Mouse (Mus musculus) cerebellum, postnatal 4 days (tissue): ENCODE measurements around the gene Idnk.
"Not testable (repeated sequence)": the region's sequence is repeated elsewhere in the genome, so short reads cannot be mapped to it uniquely, and the experiment has no call there.

Source experiments
- DNase-seq, 2 experiments: peaks; one replicate each; pipeline ENCODE4 v3.0.0; 2022; ENCODE audit warnings: low spot score in 2 of 2, mixed read lengths in 1 of 2

The Idnk gene

DNA sequence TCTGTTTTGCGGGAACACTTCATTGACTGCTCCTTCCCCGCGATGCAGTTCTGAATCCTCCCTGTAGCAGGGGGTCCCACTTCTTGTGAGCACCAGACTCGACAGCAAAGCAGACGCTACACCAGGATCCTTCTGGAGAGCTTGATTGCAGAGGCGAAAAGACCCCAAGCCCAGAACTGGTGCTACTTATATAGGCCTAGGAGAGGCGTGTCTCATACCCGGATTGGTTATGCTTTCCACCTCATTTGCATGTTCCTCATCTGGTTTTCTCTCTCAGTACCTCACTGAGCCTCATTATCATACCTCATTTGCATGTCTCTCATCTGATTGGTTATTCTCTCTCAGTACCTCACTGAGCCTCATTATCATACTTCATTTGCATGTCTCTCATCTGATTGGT, 10.8 kb upstream of the Idnk start:
- DNase-seq = not testable (repeated sequence)

DNA sequence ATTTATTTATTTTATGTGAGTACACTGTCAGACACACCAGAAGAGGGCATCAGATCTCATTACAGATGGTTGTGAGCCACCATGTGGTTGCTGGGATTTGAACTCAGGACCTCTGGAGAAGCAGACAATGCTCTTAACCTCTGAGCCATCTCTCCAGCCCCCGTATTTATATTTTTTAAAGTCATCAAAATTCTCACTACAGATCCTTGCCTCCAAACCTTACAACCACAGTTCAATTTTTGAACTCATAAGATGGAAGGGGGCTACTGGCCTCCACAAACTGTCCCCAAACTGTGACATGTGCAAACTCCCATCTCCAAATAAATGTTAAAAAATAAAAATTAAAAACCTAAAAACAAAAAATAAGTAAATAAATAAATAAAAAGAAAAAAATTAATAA, 9.7 kb upstream of the Idnk start:
- no peak for DNase-seq

DNA sequence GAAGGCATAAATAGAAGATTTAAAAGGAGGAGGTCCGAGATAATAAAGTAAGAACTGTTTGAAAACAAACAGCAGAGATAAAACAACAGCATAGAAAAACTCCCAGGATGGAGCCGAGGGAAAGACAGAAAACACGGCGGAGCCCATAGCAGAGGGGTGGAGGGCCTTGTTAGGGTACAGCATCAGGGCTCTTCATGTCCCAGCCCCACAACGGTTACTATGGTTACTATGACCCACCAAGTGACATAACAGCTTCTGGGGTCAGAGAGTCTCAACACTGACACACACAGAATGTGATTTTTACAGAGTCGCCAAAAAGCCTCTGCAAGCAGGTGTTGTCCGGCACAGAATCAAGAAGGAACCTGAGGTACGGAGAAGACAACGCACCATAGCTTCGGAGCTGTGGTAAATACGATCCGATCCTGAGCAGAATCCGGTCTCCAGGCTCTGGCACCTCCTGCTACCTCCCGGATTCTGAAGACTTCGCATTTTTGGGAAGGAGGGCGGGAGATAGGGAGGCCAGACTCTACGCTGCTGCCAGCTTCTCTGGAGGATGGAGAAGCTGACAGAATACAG, 9.1 kb upstream of the Idnk start:
- DNase-seq = peak in 1 of 2 experiments; percentile 40

DNA sequence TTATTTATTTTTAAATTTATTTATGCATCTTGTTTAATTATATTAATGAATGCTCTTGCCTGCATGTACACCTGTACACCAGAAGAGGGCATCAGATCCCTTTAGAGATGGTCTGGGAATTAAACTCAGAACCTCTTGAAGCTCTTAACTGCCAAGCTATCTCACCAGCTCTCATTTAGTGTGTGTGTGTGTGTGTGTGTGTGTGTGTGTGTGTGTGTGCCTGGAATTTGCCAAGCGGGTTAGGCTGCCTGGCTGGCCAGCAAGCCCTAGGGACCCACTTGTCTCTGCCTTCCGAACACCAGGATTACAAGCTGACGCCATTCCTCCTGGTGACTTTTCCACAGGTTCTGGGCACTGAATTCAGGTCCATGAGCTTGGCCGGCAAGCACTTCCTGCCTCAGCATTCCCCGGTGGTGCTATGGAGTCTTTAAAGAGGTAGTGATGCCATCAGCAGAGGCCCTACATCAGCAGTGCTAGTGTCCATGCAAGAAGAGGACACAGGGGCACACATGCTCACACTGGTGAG, 8.4 kb upstream of the Idnk start:
- no peak for DNase-seq

DNA sequence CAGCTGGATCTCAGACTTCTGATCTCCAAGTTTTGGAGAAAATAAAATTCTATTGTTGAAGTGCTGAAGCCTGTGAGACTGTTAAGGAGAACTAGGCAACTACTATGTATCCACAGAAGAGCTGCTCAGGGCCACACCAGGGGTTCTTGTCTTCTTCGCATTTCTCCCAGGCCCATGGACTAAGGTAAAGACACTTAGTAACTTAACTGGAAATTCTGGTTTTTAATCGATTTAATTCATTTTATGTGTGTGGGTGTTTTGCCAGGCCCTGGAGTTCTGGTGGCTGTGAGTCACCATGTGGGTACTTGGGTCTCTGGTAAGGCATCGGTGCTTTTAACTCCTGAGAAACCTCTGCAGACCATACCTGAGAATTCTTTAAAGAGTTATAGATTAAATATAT, 7.8 kb upstream of the Idnk start:
- DNase-seq = no peak

DNA sequence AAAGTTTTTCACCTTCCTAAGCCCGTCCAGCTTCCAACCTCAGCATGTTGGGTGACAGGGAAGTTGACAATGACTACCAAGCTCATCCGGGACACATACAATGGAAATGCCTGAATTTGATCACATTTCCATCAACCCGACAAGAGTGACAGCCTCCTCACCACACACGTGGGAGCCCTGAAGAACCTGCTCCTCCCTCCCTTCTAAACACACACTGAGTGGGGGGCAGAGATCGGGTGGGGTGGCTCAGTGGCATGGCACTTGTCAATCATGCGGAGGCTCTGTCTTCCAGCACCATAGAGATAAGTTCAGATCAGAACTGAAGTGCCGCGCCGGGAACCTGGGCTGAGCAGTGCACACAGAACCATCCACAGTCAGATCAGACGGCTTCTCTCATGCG, 7.0 kb upstream of the Idnk start:
- DNase-seq = no peak

DNA sequence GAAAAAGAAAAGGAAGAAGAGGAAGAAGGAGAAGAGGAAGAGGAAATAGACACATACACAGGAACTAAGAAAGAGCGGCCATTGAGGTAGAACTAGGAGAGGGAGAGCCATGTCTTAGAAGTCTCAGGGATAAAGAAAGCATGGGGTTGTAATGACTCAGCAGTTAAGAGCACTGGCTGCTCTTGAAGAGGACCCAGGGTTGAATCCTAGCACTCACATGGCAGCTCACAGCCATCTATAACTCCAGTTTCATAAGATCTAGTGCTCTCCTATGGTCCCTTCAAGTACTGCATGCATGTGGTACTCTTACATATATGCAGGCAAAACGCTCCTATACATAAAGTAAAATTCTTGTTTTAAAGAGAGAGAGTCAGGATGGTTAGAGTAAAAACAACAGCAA, 1.4 kb upstream of the Idnk start:
- no peak for DNase-seq

DNA sequence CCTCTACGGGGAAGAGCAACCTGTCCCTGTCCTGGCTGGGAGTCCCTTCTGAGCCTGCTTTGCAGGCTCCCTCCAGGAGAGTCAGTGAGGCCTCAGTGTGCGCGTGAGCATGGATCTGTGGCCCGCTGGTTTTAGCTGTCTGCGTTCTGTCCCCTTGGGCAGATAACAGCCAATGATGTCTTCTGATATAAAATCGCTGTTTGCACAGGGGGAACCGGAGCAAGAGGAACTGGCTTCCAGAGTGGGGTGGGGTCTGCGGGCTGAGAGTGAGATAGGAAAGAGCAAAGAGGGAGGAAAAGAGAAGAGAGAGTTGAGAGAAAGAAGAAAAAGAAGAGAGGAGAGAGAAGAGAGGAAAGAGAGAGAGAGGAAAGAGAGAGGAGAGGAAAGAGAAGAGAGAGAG, 413 bp upstream of the Idnk start:
- no peak for DNase-seq

DNA sequence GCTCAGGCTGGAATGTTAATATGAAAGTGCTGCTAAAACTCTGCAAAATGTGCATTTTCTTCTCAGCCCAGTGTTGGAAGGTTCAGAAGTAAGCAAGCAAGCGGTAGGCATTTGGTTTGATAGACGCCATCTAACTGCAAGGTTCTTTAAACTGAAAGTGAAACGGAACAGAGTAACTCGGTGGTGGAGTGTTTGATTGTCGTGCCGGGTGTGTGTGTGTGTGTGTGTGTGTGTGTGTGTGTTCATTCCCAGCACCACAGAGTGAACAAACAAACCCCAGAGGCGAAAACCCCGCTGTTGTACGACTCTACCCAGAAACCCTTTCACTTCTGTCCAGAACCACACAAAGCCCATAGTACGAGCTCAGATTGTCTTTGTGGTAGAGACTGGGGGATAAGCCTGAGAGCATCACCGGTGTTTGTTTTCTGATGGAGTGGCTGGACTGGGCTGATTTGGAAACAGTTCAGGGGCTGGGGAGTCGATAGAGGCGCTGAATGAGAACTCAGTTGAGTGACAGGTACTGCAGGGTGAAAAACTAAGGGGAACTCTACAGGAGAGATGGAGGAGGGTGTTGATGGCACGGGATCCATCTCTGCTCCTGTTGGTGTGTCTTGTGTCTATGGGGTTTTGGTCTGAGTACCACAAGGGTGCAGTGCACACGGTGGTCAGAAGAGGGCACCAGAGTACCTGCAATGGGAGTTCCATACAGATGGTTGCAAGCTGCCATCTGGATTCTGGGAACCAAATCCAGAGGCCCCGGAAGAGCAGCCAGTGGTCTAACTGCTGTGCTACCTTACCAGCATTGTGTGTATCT, 857 bp downstream of the Idnk start:
- peak; percentile 85 to 93 for DNase-seq

DNA sequence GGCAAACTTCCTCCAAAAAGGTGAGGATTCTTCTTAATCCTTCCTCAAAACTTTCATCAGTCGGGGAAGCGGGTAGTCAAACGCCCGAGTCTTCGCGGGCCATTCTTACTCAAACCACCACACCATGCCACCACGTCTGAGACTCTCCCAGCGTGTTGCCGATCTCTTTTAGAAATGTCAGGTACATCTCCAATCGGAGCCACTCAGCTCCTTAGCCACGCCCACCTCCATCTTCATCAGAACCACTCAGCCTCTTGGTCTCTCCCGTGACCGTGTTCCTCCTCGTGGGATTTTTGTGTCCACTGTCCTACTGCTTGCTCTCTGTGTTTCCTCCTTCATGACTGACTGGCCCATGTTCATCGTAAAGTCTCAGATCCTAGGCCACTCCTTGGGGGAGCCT, 3.3 kb downstream of the Idnk start:
- DNase-seq = no peak

DNA sequence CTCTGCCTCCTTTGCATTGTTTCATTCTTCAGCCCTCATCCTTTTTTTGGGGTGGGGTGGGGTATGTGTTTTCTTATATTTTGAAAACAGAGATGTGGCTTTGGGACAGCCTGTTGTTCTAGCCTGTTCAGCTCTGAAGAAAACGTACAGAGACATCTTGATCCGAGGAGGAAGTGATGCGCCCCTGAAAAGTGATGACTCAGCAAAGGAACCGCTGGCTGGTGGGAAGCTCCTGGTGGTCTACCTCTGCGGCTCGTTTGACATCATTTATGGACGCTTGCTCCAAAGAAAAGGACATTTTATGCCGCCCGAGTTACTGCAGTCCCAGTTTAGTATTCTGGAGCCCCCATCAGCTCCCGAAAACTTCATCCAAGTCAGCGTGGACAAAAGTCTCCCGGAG, 5.9 kb downstream of the Idnk start:
- DNase-seq = no peak

DNA sequence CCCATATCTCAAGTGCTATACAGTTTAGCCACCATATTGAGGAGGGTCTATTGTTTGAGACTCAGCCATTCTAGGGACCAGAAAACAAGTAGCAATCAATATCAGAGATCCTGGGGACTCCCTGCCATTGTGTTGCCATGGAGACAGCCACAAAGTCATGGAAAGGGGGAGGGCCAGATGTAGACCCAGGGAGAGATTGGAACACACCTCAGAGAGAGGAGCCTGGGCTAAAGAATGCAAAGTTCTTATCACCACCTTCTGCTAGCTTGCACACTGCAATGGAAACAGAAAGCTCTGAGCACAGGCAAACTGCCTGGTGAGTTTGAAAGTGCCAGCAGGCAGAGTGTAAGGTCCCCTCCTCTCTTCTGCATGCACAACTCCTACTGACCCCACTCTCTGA, 10.7 kb downstream of the Idnk start:
- no peak for DNase-seq

DNA sequence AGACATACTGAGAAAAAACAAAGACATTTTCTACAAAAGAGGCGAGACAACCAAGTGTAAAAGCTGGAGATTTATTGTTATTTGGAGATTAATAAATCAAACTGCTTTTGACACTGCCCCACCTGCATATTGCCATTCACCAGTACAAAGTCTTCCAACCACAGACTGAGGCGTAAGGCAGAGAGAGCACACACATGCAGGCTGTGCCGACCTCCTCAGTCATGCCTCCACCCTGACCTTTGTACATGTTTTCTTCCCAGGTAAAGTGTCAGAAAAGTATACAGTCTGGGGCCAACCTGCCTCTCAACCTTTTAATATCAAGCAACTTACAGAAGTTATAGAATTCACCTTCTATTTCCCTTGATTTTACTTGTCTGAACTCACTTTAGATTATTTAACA, 18.7 kb downstream of the Idnk start:
- no peak for DNase-seq

DNA sequence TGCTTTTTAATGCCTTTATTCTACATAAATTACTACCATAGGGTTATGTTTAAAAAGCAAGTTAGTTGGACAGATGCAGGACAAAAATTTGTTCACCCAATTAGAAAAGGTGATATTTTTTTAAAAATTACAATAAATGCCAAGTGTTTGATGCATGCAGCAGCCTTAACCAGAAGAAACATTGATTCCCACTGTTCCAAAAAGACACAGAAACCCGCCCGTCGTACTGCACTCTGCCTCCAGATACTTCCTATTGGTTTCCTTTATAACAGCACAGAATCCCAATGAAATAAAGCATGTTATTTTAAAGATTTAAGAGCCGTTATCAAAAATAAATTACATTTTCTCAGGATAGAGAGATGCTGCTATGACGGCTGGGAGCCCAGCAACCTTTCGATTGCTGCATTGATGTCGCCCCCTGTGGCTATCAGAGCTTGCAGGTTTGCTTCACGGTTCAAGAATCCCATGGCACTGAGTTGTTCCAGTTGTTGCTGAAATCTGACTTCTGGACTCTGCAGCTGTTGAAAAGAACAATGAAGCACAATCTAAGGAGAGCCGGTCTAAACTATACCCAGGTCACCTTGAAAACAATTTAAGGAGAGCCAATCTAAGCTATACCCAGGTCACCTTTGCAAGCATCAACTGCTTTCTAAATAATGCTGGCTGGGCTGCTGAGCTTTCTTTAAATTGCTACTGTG, 20.2 kb downstream of the Idnk start:
- peak; percentile 100 for DNase-seq

DNA sequence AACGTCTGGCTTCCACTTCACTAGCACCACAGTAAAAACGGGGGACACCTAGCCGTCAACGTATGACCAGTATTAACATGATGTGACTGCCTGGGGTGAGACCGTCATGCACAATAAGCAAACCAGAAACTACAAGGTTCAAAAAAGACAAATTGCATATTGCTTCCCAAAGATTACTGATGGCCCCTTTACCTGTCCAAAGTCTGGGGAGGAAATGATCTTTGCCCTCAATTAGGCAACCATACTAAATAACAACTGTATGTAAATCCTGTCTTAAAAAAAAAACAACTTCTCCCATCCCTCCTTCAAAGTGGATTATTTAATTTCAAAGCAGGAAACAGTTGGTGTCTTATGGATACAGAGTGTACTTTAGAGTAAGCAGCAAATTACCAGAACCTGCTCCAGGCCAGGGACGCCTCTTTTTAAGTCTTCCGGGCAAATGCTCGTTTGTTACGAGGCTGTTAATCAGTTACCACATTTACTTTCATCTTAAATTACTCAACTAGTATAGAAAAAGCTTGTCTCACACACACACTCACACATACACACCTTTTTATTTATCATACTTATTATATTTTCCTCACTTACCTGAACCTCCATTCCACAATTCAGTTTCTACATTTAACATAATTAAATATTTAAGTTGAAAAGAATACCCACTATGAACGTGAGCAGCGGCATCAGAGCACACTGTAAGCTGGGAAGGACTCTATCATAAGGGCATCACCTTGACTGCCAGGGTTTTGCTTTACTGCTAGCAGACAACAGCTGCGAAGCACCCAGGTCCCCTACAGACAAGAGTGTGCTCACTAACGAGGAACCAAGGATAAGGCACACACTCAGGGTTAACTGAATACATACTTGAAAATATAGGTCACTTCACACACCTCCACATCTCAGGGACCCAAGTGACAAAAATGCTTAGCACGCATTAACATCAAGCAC, 24.4 kb downstream of the Idnk start:
- DNase-seq = no peak

DNA sequence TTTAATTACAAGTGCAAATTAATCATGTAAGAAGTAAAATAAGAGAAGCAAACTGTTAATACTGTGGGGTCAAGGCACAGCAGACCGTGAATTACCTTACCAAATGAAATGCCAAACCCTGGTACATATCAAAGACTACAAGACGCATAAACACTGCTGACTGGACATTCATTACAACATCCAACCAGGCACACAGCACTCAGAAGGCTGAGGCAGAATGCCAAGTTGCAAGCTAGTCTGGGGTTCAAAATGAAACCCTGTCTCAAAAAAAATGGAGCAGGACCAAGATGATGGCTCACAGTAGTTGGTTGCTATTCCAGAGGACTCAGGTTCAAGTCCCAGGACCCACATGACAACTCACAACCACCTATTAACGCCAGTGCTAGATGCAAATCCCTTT, 26.7 kb downstream of the Idnk start:
- DNase-seq = no peak

DNA sequence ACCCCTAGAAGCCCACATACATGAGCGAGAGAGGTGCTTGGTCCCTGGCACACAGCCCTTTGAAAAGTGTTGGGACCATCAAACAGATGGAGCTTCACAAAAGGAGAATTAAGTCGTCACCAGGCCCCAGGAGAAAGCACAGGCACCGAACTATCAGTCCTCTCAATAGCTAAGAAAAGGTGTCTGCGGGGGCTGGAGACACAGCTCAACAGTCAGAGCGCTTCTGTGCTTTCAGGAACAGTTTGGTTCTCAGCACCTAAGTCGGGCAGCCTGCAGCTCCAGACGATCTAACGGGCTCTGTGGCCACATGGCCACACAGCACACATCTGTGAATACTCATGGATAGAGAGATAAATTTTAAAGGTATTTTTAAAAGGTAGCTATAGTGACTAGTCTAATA, 28.8 kb downstream of the Idnk start:
- DNase-seq = no peak

DNA sequence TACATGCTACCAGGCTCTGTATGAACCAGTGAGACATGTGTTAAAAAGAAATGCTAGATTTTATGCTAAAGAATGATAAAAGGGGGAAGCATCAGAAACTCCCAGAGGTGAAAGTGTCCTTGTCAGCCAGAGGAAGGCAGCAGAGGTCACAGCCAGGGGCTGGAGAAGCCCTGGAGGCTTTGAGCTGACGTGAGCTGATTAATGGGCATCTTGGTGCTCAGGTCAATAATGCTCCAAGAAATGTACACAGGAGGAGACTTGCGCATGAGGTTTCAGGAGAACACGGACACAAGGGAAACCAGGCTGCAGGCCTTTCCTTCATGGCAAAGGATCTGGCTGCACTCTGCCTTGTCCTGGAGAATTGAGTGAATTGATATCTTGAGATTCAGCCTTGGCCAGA, 30.3 kb downstream of the Idnk start:
- DNase-seq = no peak

DNA sequence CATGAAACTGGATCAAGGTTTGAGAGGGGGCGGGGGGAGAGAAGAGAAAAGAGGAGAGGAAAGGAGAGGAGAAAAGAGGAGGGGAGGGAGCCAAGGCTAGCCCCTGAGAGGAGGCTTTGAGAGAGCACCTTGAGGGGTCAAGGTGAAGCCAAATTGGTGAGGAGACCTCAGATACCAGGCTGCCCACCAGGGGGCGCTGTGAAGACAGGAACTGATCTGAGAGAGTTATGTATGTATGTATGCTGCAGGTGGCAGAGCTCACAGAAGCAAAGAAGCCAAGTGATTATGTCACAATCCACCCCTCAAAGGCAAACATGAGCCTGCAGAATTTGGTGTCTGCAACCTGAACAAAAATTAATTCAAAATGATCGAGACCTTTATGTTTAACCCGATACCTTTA, 31.0 kb downstream of the Idnk start:
- DNase-seq = peak; percentile 78 to 87

DNA sequence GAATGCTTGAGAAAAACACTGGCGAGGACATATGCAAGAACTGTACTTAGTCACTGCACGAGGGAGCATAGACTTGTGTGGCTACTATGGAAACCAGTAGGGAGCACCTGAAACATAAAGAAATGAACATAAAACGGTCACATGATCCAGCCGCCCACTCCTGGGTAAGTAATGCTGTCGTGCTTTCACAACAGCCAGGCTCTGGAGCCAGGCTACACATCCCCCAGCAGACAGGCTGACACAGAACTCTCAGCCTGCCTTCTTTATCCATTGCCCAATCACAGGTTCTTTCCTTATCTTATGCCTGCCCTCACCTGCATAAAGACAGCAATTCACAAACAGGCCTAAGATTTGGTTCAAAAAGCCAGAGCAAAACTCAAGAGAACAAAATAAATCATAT, 32.0 kb downstream of the Idnk start:
- no peak for DNase-seq

DNA sequence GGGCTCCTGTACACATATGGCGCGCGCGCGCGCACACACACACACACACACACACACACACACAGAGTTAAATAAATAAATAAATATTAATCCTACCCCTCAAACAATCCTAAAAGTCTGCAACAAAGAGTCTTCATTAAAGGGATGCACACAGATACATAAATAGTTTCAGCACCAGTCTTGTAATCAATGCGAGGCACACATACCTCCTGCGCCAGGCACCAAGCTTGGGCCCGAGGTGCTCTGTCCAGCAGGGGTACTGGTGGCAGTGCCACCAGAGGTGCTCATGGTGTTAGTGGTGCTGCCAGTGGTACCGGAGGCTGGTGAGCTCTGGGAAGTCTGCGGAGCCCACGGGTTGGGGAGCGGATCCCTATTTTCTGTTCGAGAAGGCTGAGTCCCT, 34.1 kb downstream of the Idnk start:
- DNase-seq = no peak

DNA sequence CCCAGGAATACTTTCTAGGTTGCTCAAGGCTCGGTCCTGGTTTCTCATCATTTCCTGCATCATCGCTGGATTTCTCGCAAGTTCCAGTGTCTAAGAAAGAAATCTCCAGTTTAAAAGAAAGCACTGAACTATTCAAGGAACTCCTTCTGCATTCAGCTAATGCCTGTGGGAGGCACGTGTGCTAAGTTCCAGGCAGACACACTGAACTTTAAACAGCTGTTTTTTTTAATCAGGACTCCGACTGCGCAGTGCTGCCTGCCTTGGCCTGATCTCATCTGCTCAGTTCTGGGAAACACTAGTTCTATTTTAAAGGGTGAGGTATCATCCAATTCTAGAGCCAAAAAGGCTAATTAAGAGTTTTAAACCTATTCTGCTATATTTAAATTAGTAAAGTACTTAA, 34.7 kb downstream of the Idnk start:
- DNase-seq = no peak
